Mouse (Mus musculus): ENCODE results near the gene Thada. TPM values are rescaled to one million over a fixed set of nuclear protein-coding genes. Genes with fewer than 3 reads are reported as not detected.

The Thada gene
- total RNA-seq, 2 experiments from 2014 or later: 27.1 to 28.2 TPM

DNA sequence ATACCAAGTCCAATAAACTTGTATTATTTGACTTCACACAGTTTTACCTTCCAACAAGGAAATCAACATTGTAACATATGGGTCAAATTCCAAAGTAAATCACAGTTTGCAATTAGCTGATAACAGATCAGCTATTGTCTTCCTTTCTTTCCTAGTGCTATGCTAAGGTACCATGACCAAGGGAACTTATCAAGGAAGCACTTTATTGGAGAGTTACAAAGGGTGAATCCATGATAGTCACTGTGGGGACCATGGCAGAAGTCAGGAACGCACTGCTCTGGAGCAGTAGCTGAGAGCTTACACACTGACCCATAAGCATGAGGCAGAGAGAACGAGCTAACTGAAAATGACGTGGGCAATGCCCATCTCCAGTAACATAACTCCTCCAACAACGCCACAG, 89.1 kb downstream of the Thada start:
- ATAC-seq (replicated peaks; ENCODE audit: poor library complexity): no peak

DNA sequence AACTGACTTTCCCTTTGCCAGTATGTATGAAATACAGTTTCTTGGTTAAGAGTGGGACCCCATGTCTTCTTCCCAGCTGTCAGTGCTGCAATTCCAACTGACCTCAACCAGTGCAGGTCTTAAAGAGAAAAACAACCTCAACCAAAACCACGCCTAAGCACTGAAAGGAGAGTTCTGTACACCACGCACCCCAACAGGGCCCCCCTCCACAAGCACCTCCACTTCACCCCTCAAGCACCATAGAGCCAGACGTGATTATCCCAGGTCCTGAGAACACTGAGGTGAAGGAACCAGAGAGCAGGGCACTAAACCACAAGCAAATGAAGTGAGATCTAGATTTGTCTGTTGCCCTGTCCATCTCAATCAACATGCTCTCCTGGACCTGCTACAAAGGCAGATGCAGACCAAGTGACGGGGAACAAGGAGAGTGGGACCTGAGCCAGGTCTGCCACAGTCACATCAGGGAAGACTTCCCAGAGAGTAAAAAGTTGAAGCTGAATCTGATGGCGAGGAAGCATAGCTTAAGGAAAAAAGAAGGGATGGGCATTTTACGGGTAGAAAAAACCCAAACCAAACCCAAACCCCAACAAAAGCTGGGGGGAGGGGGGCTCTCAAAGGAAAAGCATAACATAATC, 93.5 kb downstream of the Thada start:
- ATAC-seq (replicated peaks; ENCODE audit: poor library complexity): no peak

DNA sequence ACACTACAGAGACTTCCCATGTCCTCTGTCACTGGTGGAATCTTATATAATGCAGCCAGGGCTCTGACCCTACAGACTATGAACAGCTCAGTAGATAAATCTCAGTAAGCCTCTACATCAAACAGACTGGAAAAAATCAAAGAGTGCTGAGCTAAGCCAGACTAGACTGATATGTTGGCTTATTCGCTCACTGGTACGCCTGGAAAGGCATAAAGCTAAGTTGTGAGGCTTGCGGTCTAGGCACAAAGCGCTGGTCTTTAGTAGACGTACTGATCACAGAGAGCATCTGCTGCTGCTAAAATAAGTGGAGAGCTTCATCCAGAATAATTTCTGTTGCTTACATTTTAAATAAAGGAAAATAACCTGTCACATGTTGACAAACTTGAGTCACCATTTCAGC, 95.6 kb downstream of the Thada start:
- no peak for ATAC-seq (replicated peaks; ENCODE audit: poor library complexity)

- ATAC-seq (replicated peaks; ENCODE audit: poor library complexity): no peak
Observed at GRCm38 (mm10) chr17:84369769-84370168, 96.2 kb downstream of the Thada start.

DNA sequence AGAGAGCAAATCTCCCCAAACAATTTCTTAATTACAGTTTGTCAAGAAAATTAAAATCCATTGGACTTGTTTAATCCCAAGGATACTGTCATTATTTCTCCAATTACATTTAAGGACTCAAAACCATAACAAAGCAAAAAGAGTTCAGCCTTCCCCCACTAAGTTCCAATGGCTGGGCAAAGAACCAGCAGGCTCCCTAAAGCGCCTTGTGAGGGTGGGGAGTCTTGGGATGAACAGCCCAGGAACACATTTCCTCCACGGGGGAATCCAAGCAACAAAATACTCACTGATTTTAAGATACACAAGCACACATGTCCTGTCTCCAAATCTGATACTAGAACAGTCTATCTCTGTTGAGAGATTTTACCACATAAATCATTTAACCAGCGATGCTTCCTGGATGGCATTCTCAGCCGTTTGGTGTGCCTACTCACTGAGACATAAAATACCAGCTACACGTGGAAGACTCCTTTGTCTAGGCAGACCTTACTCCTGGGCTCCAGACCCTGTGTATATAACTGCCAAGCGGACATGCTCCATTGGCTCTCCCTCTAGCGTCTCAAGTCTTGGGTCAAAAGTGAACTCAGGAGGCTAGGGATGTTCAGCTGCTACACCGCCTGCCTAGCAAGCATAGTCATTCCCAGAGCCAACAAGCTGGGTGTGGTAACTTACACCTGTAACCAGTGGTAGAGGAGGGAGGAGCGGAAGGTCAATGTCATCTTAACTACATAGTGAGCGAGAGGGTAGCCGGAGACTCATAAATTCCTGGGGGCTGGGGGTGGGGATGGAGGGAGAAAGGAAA, 97.6 kb downstream of the Thada start:
- ATAC-seq (replicated peaks; ENCODE audit: poor library complexity): no peak

- ATAC-seq (replicated peaks; ENCODE audit: poor library complexity): no peak
Observed at GRCm38 (mm10) chr17:84367663-84368062, 98.3 kb downstream of the Thada start.

DNA sequence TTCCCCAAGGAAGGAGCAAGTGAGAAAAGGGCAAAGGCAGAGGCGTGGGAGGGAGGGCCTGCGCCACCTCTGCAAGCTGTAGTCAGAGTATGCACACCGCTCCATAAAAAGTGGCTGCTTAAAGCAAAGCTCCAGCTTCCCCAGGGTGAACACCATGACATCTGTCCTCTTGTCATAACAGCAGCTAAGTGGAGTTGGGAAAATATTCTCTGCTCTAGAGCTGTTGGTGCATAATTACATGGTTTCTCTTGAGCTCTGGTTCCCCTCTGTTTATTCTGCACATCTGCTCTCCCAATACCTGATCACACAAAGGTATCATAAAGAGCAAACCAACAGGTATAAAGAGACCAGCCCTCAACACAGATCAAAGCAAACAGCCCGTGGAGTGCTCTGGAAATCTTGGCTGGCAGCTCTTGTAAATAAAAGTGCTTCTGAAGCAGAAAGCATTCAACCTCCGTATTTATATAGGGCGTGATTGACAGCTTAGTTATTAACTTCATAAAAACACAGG, 100.2 kb downstream of the Thada start:
- no peak for ATAC-seq (replicated peaks; ENCODE audit: poor library complexity)

GRCm38 (mm10) chr17:84365006-84365716, 100.8 kb downstream of the Thada start:
- no peak for ATAC-seq (replicated peaks; ENCODE audit: poor library complexity)

- no peak for ATAC-seq (replicated peaks; ENCODE audit: poor library complexity)
Observed at GRCm38 (mm10) chr17:84363444-84363843, 102.6 kb downstream of the Thada start.

DNA sequence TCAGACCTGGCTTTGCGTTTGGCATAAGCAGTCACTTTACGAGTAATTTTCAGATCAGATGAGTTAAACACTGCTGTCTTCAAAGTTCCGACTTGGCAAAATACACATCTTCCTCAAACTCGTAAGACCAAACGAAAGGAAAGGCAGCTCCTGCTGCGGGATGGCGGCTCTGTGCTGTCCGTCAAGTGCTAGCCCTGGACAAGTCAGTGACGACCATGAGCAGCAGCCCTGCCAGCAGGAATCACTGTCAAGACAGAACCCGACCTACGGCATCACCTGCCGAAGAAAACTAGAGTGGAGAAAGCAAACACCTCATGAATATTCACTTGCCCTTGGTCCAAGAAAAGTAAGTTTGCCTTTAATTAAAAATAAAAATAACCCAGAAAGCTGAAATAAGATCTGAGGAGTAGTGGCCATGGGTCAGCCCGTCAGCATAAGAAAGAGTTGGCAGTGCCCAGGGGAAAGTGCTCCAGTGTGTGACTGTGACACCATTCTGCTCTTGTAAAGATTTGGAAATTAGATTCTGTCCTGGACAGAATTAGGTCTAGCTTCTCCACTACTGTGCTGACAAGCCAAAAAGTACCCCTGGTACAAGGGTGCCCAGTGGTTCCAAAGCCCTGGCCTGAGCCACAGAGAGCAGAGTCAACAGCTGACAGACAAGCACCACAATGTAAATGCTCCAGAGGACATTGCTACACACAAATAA, 103.3 kb downstream of the Thada start:
- ATAC-seq (replicated peaks; ENCODE audit: poor library complexity): no peak

GRCm38 (mm10) chr17:84361006-84361405, 105.0 kb downstream of the Thada start:
- peak; percentile 28; the same call in 1 of the 2 replicates for ATAC-seq (replicated peaks; ENCODE audit: poor library complexity)

- ATAC-seq (replicated peaks; ENCODE audit: poor library complexity): no peak
Observed at GRCm38 (mm10) chr17:84359810-84360209, 106.2 kb downstream of the Thada start.

DNA sequence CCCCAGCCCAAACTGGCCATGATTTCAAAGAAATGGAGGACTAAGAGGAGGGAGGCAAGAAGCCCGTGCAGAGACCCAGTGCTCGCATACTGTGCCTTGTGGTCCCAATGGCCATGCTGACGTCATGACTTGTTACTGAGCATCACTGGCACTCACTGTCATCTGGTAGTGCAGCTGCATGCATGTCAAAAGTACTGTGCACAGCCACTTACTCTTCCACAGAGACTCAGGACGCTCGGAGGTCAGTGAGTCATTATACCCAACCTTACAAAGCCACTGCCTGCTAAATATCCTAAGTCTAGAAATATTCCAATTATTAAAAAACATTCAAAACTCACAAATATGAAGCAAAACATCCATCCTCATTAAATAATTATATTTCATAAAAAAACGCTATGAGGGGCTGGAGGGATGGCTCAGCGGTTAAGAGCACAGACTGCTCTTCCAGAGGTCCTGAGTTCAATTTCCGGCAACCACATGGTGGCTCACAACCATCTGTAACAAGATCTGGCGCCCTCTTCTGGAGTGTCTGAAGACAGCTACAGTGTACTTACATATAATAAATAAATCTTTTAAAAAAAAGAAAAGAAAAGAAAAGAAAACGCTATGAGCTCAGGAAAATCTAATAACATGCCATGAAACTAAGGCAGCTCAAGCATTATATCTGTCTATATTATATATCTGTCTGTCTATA, 106.9 kb downstream of the Thada start:
- ATAC-seq (replicated peaks; ENCODE audit: poor library complexity): no peak

DNA sequence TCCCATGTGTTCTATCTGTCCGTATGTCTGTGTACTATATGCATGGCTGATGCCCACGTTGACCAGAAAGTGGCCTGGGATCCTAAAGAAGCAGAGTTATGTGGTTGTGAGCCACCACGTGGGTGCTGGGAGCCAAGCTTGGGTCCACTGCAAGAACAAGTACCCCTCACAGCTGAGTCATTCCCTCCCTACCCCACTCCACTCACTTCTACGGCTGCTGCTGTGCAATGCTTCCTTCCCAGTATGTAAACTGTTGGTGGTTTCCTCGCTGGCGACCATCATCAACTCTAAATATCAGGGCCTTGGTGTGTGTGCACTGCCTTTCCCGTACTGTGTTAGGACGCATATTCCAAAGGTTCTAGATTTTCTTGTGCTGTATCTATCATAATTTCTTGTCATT, 108.2 kb downstream of the Thada start:
- peak; percentile 62 for ATAC-seq (replicated peaks; ENCODE audit: poor library complexity)

GRCm38 (mm10) chr17:84356056-84356887, 109.7 kb downstream of the Thada start:
- ATAC-seq (replicated peaks; ENCODE audit: poor library complexity): no peak

GRCm38 (mm10) chr17:84355006-84355405, 111.0 kb downstream of the Thada start:
- no peak for ATAC-seq (replicated peaks; ENCODE audit: poor library complexity)

GRCm38 (mm10) chr17:84353902-84354311, 112.1 kb downstream of the Thada start:
- no peak for ATAC-seq (replicated peaks; ENCODE audit: poor library complexity)

GRCm38 (mm10) chr17:84353224-84353901, 112.6 kb downstream of the Thada start:
- no peak for ATAC-seq (replicated peaks; ENCODE audit: poor library complexity)

DNA sequence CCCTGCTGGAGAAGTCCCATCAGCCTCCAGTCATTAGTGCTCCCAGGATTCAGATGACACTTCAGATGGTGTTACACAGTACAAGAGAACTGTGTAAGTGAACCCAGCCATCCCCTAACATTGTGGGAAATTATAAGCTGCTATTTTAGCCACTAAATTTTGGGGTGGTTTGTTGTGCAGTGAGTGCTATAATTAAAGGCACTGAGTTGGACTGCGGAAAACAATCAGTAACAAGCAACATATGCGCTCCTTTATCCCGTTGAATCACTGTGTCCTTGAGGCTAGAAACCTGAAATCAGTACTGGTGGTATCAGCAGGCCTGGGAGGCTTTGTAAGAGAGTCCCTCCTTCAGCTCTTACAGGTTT, 113.2 kb downstream of the Thada start:
- ATAC-seq (replicated peaks; ENCODE audit: poor library complexity): no peak
